Mouse (Mus musculus): ENCODE data around the gene Rnf227. TPM values are rescaled to one million over a fixed set of nuclear protein-coding genes. Genes with fewer than 3 reads are reported as not detected.

Rnf227 gene
- total and polyA plus RNA-seq, 3 experiments: 0.21 to 0.30 TPM; not detected in 1

- Histone ChIP-seq H3K4me1 (ENCODE audit: control insufficient read depth in 1 of 2, insufficient read depth in 2 of 2) (peaks cover 4 to 22% of the 10 kb centered on the region in 2 experiments), H3K9ac (ENCODE audit: insufficient read depth, low read depth) (no peak overlapping the region), H3K79me2 (replicated peaks; ENCODE audit: control insufficient read depth, extremely low read depth, insufficient read depth, poor library complexity, severe bottlenecking) (peaks cover 3% of the 10 kb centered on the region; the same call in 1 of the 2 replicates), H3K27me3 (replicated peaks) (no peaks in the 10 kb centered on the region), H3K27ac (ENCODE audit: insufficient read depth, low read depth) (no peak overlapping the region), H3K36me3 (replicated peaks in 1 of 2; ENCODE audit: control insufficient read depth in 1 of 2, insufficient read depth in 1 of 2, low read length in 1 of 2) (peaks cover 7 to 44% of the 10 kb centered on the region in 2 experiments), H3K4me2 (ENCODE audit: insufficient read depth, low read depth, poor library complexity, severe bottlenecking) (no peak overlapping the region), H3K9me3 (replicated peaks; ENCODE audit: low read length) (no peaks in the 10 kb centered on the region), H3K4me3 (replicated peaks in 1 of 3; ENCODE audit: low read depth in 2 of 3, low read length in 2 of 3, poor library complexity in 1 of 3) (no peak overlapping the region)
- peak; percentile 24 for DNase-seq (ENCODE audit: extremely low read depth)
- peak; percentile 35 for TF ChIP-seq RAD21 (IDR thresholded peaks at IDR 0.05; ENCODE audit: low read depth, low read length)
- TF ChIP-seq SMC3 (IDR thresholded peaks at IDR 0.05; ENCODE audit: low read depth, low read length): peak; percentile 44
- TF ChIP-seq IRF4 (IDR thresholded peaks at IDR 0.05; ENCODE audit: low read depth, low read length): no peak
- TF ChIP-seq ZNF384 (IDR thresholded peaks at IDR 0.05; ENCODE audit: low read depth, low read length): no peak
- peak; percentile 60 to 73 for TF ChIP-seq CTCF (conservative IDR thresholded peaks at IDR 0.05 in 1 of 2, IDR thresholded peaks at IDR 0.05 in 1 of 2; ENCODE audit: low read depth in 2 of 2, low read length in 2 of 2)
- dilution Hi-C loops (cut with MboI; ENCODE audit: extremely low pct_ligation_motif_present, extremely low pct_unique_long_range_greater_than_20kb, low sequenced_read_pairs): no loop called here
- in situ Hi-C loops (cut with MboI; ENCODE audit: low pct_ligation_motif_present, low pct_unique_long_range_greater_than_20kb, low sequenced_read_pairs): no loop called here
Measured at GRCm38 (mm10) chr11:69372780-69373170, 32.5 kb downstream of the Rnf227 start.

DNA sequence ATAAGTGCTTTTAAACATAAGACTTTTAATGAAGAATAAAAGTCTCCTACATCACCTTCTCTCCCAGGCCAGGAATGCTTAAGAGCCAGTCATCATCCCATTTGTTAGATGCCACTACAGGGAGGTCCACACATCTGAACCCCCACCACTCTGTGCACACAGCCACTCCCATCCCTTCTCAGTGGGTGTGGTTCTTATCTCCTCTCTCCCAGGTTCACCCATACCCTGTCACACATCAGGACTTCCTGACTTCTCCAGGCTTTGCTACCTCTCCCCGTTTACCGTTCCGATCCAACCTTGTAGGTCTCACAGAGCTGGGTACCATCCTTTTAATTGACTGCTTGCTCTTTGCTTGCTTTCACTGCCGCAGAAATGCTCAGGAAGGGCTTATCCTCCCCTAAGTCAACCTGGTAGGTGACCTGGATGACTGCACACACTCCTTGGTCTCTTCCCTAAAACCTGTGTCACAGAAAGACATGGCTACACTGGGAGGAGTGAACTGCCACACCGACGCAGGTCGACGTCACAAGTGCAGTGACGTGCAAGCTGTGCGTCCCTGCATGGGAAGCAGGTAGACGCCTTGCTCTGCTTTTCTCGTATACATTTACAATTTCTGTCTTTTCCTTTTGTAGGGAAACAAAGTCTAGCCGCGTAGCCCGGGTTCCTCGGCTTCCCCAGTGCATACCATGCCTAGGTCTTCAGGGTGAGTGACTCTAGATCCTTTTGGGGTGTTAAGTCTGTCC lies 33.1 kb downstream of the Rnf227 start:
- no peaks in the 10 kb centered on the region for H3K27me3 ChIP-seq (replicated peaks)
- H3K36me3 ChIP-seq (replicated peaks in 1 of 2; ENCODE audit: control insufficient read depth in 1 of 2, insufficient read depth in 1 of 2, low read length in 1 of 2): peaks cover 7 to 46% of the 10 kb centered on the region in 2 experiments
- no peak for TF ChIP-seq UBTF (IDR thresholded peaks at IDR 0.05; ENCODE audit: low read depth, low read length)
- no peak for TF ChIP-seq HCFC1 (IDR thresholded peaks at IDR 0.05; ENCODE audit: low read depth, low read length)
- TF ChIP-seq GABPA (IDR thresholded peaks at IDR 0.05; ENCODE audit: insufficient replicate concordance, low read depth, low read length): no peak
- no peak for TF ChIP-seq MAZ (IDR thresholded peaks at IDR 0.05; ENCODE audit: low read depth, low read length)
- no peak for TF ChIP-seq NRF1 (IDR thresholded peaks at IDR 0.05; ENCODE audit: low read depth, low read length)
- TF ChIP-seq NELFE (IDR thresholded peaks at IDR 0.05; ENCODE audit: low read depth, low read length): no peak
- TF ChIP-seq MXI1 (IDR thresholded peaks at IDR 0.05; ENCODE audit: low read depth, low read length): no peak
- TF ChIP-seq ZNF384 (IDR thresholded peaks at IDR 0.05; ENCODE audit: low read depth, low read length): no peak
- TF ChIP-seq RCOR1 (conservative IDR thresholded peaks at IDR 0.05; ENCODE audit: low read depth, low read length): no peak
- no peaks in the 10 kb centered on the region; the same call in 1 of the 2 replicates for H3K79me2 ChIP-seq (replicated peaks; ENCODE audit: control insufficient read depth, extremely low read depth, insufficient read depth, poor library complexity, severe bottlenecking)
- no peak for DNase-seq (ENCODE audit: extremely low read depth)
- H3K4me2 ChIP-seq (ENCODE audit: insufficient read depth, low read depth, poor library complexity, severe bottlenecking): no peak overlapping the region
- no peak overlapping the region for H3K9ac ChIP-seq (ENCODE audit: insufficient read depth, low read depth)
- no peaks in the 10 kb centered on the region for H3K9me3 ChIP-seq (replicated peaks; ENCODE audit: low read length)
- dilution Hi-C loops (cut with MboI; ENCODE audit: extremely low pct_ligation_motif_present, extremely low pct_unique_long_range_greater_than_20kb, low sequenced_read_pairs) (no loop called here), in situ Hi-C loops (cut with MboI; ENCODE audit: low pct_ligation_motif_present, low pct_unique_long_range_greater_than_20kb, low sequenced_read_pairs) (no loop called here)
- H3K4me3 ChIP-seq (replicated peaks in 1 of 3; ENCODE audit: low read depth in 2 of 3, low read length in 2 of 3, poor library complexity in 1 of 3): no peak overlapping the region
- peaks cover 2 to 19% of the 10 kb centered on the region in 2 experiments; a peak in 2 of 4 replicates for H3K4me1 ChIP-seq (ENCODE audit: control insufficient read depth in 1 of 2, insufficient read depth in 2 of 2)
- H3K27ac ChIP-seq (ENCODE audit: insufficient read depth, low read depth): no peak overlapping the region

All from CH12.LX (cell line).